Mouse (Mus musculus): ENCODE data around the gene Olfr1124.

DNA sequence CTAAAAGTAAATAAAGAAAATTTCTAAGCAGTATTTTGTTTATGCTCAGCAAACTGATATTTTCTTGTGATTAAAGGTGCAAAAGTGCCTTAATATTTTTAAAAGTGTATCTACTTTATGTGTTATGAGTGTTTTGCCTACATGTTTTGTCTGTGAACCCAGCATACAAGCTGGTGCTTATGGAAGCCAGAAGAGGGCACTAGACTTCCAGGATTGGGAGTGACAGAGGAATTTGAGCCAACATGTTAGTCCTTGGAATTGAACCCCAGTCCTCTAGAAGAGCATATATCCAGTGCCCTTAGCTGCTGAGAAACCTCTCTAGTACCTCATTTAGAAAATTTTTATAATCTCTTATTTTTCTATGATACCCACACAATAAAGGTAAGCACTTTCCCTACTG lies 50.1 kb downstream of the Olfr1124 start:
- TF ChIP-seq CTCF (IDR thresholded peaks at IDR 0.05) (no peak), EP300 (IDR thresholded peaks at IDR 0.05) (no peak)

Data from lung, postnatal 0 days (tissue).